Mouse (Mus musculus): ENCODE measurements around the gene Fkbp9. TPM values are rescaled to one million over a fixed set of nuclear protein-coding genes. Genes with fewer than 3 reads are reported as not detected.
A peak's percentile ranks its signal among the peaks of the same experiment; 100 is the strongest.

The Fkbp9 gene
- polyA plus RNA-seq, 1 experiment = 10.5 TPM

DNA sequence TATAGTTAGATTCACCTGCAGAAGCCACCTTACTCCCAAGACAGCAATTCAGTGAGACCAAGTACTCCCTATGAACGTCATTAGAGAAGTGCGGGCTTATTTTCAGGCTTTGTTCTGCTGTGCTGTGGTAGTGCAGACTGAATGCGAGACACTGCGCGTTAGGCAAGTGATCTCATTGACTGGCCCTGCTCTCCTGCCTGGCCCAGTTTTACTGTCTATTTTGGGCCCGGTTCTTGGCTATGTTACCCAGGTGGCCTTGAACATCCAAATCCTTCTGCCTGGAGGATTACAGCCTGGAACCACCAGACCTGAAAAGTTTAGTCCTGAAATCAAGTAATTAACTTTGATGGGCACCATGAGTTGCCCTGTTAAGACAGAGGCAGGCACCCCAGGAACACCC, 56.7 kb downstream of the Fkbp9 start:
- no peak for TF ChIP-seq POLR2A (IDR thresholded peaks at IDR 0.05; ENCODE audit: control insufficient read depth, low read depth, low read length)
- TF ChIP-seq CTCF (IDR thresholded peaks at IDR 0.05; ENCODE audit: control insufficient read depth, insufficient read depth, insufficient replicate concordance, low read depth, low read length) = no peak

DNA sequence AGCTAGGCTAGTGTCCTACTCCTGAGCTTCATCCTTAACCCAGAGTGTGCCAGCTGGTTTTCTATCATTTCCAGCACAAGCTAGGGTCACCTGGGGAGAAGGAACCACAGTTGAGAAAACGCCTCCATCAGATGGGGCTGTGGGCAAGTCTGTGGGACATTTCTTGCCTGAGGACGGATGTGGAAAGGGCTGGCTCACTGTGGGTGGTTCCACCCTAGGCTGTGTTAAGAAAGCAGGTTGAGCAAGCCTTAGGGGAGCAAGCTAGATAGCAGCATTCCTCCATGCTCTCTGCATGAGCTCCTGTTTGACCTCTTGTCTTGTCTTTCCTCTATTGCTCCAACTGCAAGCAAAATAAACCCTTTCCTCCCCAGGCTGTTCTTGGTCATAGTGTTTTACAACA, 58.9 kb downstream of the Fkbp9 start:
- no peaks in the 10 kb centered on the region for H3K27me3 ChIP-seq (ENCODE audit: control insufficient read depth, insufficient read depth, low read length)
- no peaks in the 10 kb centered on the region for H3K4me1 ChIP-seq (ENCODE audit: control insufficient read depth, insufficient read depth, low read length)
- no peaks in the 10 kb centered on the region for H3K36me3 ChIP-seq (ENCODE audit: control insufficient read depth, insufficient read depth, low read length)
- H3K27ac ChIP-seq (ENCODE audit: control insufficient read depth, insufficient read depth, low read depth, low read length) = no peak overlapping the region
- no peak overlapping the region for H3K4me3 ChIP-seq (ENCODE audit: control insufficient read depth, low read depth, low read length)
- TF ChIP-seq POLR2A (IDR thresholded peaks at IDR 0.05; ENCODE audit: control insufficient read depth, low read depth, low read length) = no peak

More for the DNA sequence above, 56.7 kb downstream of the Fkbp9 start:
- Histone ChIP-seq H3K4me3 (ENCODE audit: control insufficient read depth, low read depth, low read length) (no peak overlapping the region), H3K27ac (ENCODE audit: control insufficient read depth, insufficient read depth, low read depth, low read length) (no peak overlapping the region), H3K36me3 (ENCODE audit: control insufficient read depth, insufficient read depth, low read length) (no peaks in the 10 kb centered on the region), H3K4me1 (ENCODE audit: control insufficient read depth, insufficient read depth, low read length) (no peaks in the 10 kb centered on the region), H3K27me3 (ENCODE audit: control insufficient read depth, insufficient read depth, low read length) (no peaks in the 10 kb centered on the region)

DNA sequence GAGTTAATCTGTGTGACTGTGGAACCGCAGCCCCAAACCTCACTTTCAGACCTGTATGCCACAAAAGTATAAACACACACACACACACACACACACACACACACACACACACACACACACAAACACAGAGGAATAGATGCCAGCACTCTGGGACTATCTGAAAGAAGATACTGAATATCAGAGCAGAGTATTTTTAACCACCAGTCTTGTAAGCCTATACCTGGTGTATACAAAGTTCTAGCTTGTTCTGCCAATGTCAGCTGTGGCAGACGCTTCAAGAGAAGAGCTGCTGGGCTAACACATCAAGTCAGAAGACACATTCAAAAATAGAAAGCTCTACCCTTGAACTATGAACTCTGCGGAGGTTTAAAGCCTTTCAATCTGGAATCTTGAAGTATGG, 67.7 kb downstream of the Fkbp9 start:
- Histone ChIP-seq H3K27ac (ENCODE audit: control insufficient read depth, insufficient read depth, low read depth, low read length) (peak overlapping the region; percentile 39), H3K27me3 (ENCODE audit: control insufficient read depth, insufficient read depth, low read length) (no peaks in the 10 kb centered on the region), H3K4me1 (ENCODE audit: control insufficient read depth, insufficient read depth, low read length) (no peaks in the 10 kb centered on the region), H3K4me3 (ENCODE audit: control insufficient read depth, low read depth, low read length) (no peak overlapping the region), H3K36me3 (ENCODE audit: control insufficient read depth, insufficient read depth, low read length) (no peaks in the 10 kb centered on the region)
- no peak for TF ChIP-seq CTCF (IDR thresholded peaks at IDR 0.05; ENCODE audit: control insufficient read depth, insufficient read depth, insufficient replicate concordance, low read depth, low read length)
- TF ChIP-seq POLR2A (IDR thresholded peaks at IDR 0.05; ENCODE audit: control insufficient read depth, low read depth, low read length) = no peak

DNA sequence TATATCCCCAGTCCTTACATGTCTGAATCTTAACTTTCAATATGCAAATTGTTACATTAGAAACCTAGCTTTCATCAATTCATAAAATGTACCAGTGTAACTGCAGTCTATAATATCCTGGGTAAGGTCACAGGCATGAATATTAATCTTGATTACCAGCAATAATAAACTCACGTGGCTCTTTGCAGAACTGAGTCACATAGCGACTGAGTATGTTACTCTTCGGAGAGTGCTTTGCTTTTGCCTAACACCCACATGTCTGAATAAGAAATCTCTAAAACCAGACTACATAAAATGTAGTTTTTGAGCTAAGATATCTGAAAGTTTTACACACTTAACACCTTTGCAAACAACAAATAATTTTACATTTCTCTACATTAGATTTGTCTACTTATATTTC, 69.5 kb downstream of the Fkbp9 start:
- no peak overlapping the region for H3K4me3 ChIP-seq (ENCODE audit: control insufficient read depth, low read depth, low read length)
- no peaks in the 10 kb centered on the region for H3K4me1 ChIP-seq (ENCODE audit: control insufficient read depth, insufficient read depth, low read length)
- no peaks in the 10 kb centered on the region for H3K27me3 ChIP-seq (ENCODE audit: control insufficient read depth, insufficient read depth, low read length)
- H3K27ac ChIP-seq (ENCODE audit: control insufficient read depth, insufficient read depth, low read depth, low read length) = no peak overlapping the region
- H3K36me3 ChIP-seq (ENCODE audit: control insufficient read depth, insufficient read depth, low read length) = no peaks in the 10 kb centered on the region
- TF ChIP-seq CTCF (IDR thresholded peaks at IDR 0.05; ENCODE audit: control insufficient read depth, insufficient read depth, insufficient replicate concordance, low read depth, low read length) (no peak), POLR2A (IDR thresholded peaks at IDR 0.05; ENCODE audit: control insufficient read depth, low read depth, low read length) (no peak)

DNA sequence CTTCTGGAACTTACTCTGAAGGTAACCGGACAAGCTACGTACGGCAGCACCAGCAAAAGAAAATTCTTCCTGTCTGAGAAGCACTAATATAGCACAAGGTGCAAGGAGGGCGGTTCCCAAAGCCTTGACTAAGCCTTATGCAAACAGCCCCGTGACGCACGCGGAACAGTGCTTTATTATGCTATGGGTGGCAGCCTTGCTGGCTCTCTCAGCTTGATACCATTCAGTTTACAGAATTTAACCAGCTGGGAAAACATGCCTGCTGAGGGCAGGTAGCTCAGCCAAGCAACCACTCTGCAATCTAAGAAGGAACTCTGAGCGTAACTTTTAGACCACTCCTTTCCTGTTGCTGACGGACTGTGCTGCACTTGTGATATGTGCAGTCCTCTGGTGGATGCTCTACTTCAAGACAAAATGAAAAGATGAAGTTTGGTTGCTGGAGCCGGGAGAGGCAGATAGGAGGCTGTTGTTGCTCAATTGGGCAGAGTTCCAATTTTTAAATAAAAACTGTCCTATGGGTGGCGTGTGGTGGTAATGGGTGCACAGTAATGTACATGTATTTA, 70.0 kb downstream of the Fkbp9 start:
- Histone ChIP-seq H3K36me3 (ENCODE audit: control insufficient read depth, insufficient read depth, low read length) (no peaks in the 10 kb centered on the region), H3K4me1 (ENCODE audit: control insufficient read depth, insufficient read depth, low read length) (no peaks in the 10 kb centered on the region), H3K27me3 (ENCODE audit: control insufficient read depth, insufficient read depth, low read length) (no peaks in the 10 kb centered on the region), H3K27ac (ENCODE audit: control insufficient read depth, insufficient read depth, low read depth, low read length) (peak overlapping the region; percentile 51), H3K4me3 (ENCODE audit: control insufficient read depth, low read depth, low read length) (peak overlapping the region; percentile 66)
- TF ChIP-seq CTCF (IDR thresholded peaks at IDR 0.05; ENCODE audit: control insufficient read depth, insufficient read depth, insufficient replicate concordance, low read depth, low read length) (no peak), POLR2A (IDR thresholded peaks at IDR 0.05; ENCODE audit: control insufficient read depth, low read depth, low read length) (no peak)

DNA sequence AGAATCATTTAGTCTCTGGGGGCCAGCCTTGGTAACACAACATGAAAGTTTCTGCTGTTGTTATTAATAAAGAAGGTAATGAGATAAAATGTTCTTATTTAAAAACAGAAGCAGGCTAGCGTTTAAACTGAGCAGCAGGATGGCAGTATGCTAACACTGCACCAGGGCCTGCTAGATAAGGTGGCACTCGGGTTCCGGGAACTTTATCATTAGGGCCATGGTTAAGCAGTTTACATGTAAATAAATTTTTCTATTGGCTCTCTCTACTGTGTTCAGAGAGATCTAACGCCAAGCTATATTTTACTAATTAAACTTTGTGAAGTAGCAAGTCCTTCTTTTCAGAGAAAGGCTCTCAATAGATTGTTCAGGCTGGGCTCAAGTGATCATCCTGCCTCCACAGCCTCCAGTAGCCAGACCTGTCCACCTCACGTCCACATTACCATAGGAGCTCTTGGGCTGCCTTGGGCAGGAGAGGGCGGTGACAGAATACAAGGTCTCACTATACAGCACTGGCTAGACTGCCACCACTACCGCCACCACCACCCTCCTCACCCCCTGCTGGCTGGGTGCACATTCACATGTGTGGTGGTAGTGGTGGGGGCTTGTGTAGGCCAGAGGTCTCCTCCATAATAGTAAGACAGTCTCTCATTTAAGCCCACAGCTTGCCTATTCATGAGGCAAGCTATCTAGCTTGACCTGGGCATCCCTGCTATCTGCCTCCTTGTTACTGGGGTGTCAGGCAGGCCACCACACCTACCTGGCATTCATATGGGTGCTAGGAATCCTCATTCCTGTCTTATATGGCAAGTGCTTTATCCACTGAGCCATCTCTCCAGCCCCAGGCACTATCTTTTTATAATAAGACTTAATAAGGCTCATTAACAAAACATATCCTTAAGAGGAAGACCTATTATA, 71.0 kb downstream of the Fkbp9 start:
- Histone ChIP-seq H3K4me1 (ENCODE audit: control insufficient read depth, insufficient read depth, low read length) (no peaks in the 10 kb centered on the region), H3K27me3 (ENCODE audit: control insufficient read depth, insufficient read depth, low read length) (no peaks in the 10 kb centered on the region), H3K4me3 (ENCODE audit: control insufficient read depth, low read depth, low read length) (no peak overlapping the region), H3K27ac (ENCODE audit: control insufficient read depth, insufficient read depth, low read depth, low read length) (no peak overlapping the region), H3K36me3 (ENCODE audit: control insufficient read depth, insufficient read depth, low read length) (no peaks in the 10 kb centered on the region)
- TF ChIP-seq POLR2A (IDR thresholded peaks at IDR 0.05; ENCODE audit: control insufficient read depth, low read depth, low read length) = no peak
- no peak for TF ChIP-seq CTCF (IDR thresholded peaks at IDR 0.05; ENCODE audit: control insufficient read depth, insufficient read depth, insufficient replicate concordance, low read depth, low read length)

DNA sequence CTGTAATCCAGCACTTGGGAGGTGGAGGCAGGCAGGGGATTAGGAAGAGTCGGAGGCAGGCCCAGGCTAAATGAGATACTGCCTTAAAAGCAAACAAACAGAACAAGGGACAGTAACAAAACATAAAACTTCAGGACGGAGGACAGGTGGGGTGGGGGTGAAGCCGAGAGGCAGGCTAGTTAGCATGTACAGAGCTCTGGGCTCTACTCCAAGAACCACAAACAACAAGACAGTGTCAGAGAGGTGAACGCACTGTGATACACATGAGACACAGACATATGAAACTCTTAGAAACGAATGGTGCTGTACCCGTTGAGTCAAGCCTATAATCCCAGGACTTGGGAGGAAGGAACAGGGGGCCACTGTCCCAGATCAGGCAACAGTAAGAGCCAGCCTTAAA, 72.0 kb downstream of the Fkbp9 start:
- H3K4me1 ChIP-seq (ENCODE audit: control insufficient read depth, insufficient read depth, low read length) = no peaks in the 10 kb centered on the region
- no peak overlapping the region for H3K4me3 ChIP-seq (ENCODE audit: control insufficient read depth, low read depth, low read length)
- H3K27ac ChIP-seq (ENCODE audit: control insufficient read depth, insufficient read depth, low read depth, low read length) = no peak overlapping the region
- H3K27me3 ChIP-seq (ENCODE audit: control insufficient read depth, insufficient read depth, low read length) = no peaks in the 10 kb centered on the region
- no peaks in the 10 kb centered on the region for H3K36me3 ChIP-seq (ENCODE audit: control insufficient read depth, insufficient read depth, low read length)
- TF ChIP-seq CTCF (IDR thresholded peaks at IDR 0.05; ENCODE audit: control insufficient read depth, insufficient read depth, insufficient replicate concordance, low read depth, low read length) (no peak), POLR2A (IDR thresholded peaks at IDR 0.05; ENCODE audit: control insufficient read depth, low read depth, low read length) (no peak)

Measured in testis, adult 2 months (tissue).